Mouse (Mus musculus) ES-E14 (cell line): ENCODE results near the gene Bcl2l10. TPM values are rescaled to one million over a fixed set of nuclear protein-coding genes. Genes with fewer than 3 reads are reported as not detected.

Experiments
- DNase-seq: peaks from one replicate; pipeline ENCODE4 v3.0.0-alpha.2; 2013; ENCODE audit warnings: low read depth, low spot score
- H3K27ac ChIP-seq: 2 replicates; pipeline ENCODE4 v1.5.1; 2012; ENCODE audit warnings: low read depth, mild to moderate bottlenecking, low read length, moderate library complexity, mixed read lengths; ENCODE audit not compliant: poor library complexity, insufficient read depth, severe bottlenecking
- H3K36me3 ChIP-seq: 2 replicates; pipeline ENCODE4 v1.6.1; 2012; ENCODE audit warnings: mild to moderate bottlenecking, low read length, moderate library complexity, mixed read lengths; ENCODE audit not compliant: control insufficient read depth, poor library complexity, insufficient read depth, severe bottlenecking
- H3K4me1 ChIP-seq, 2 experiments: fragments of 150-350 bp in 1 of 2; sonication (generic) in 1 of 2; 2 replicates each; pipeline ENCODE4 v1.6.1; 2012; ENCODE audit warnings: low read length in 2 of 2, mild to moderate bottlenecking in 1 of 2, mixed read lengths in 1 of 2; ENCODE audit not compliant: control insufficient read depth in 2 of 2, insufficient read depth in 2 of 2, poor library complexity in 1 of 2
- H3K4me3 ChIP-seq, 2 experiments: fragments of 150-350 bp in 1 of 2; sonication (generic) in 1 of 2; 2 replicates each; pipeline ENCODE4 v1.5.1; 2012; ENCODE audit warnings: low read length in 2 of 2, low read depth in 1 of 2, mild to moderate bottlenecking in 1 of 2, mixed read lengths in 1 of 2; ENCODE audit not compliant: insufficient read depth in 1 of 2, poor library complexity in 1 of 2, severe bottlenecking in 1 of 2
- H3K9ac ChIP-seq: 2 replicates; pipeline ENCODE4 v1.6.1; 2012; ENCODE audit warnings: low read depth, mild to moderate bottlenecking, low read length, mixed read lengths; ENCODE audit not compliant: poor library complexity, insufficient read depth, severe bottlenecking
- H3K9me3 ChIP-seq: fragments of 150-350 bp; sonication (generic); 2 replicates; pipeline ENCODE4 v1.6.1; 2012; ENCODE audit warnings: low read depth, mild to moderate bottlenecking, low read length; ENCODE audit not compliant: control insufficient read depth, insufficient read depth
- CHD2 ChIP-seq: IDR thresholded peaks from 2 replicates; pipeline ENCODE4 v1.6.1; 2014; ENCODE audit warnings: mild to moderate bottlenecking, low read depth, low read length, inconsistent platforms
- HCFC1 ChIP-seq: IDR thresholded peaks from 2 replicates; pipeline ENCODE4 v1.6.1; 2012; ENCODE audit warnings: low read length, inconsistent platforms, borderline replicate concordance; ENCODE audit not compliant: insufficient read depth
- MAFK ChIP-seq: IDR thresholded peaks from 2 replicates; pipeline ENCODE4 v1.6.1; 2014; ENCODE audit warnings: mild to moderate bottlenecking, low read depth, low read length, inconsistent platforms; ENCODE audit not compliant: insufficient read depth
- ZC3H11A ChIP-seq: IDR thresholded peaks from 2 replicates; pipeline ENCODE4 v1.6.1; 2012; ENCODE audit warnings: low read depth, mild to moderate bottlenecking, inconsistent platforms, low read length, borderline replicate concordance
- ZNF384 ChIP-seq: IDR thresholded peaks from 2 replicates; pipeline ENCODE4 v1.6.1; 2012; ENCODE audit warnings: low read depth, low read length, inconsistent platforms
- in situ Hi-C, 2 experiments: fragments of 600-800 bp; cut with MboI; formaldehyde crosslinking; loops; one replicate each; pipeline ENCODE4 v1.15.1; 2025; ENCODE audit warnings: low sequenced_read_pairs in 2 of 2, inconsistent platforms in 1 of 2; ENCODE audit not compliant: unreplicated experiment in 2 of 2
- total RNA-seq: library from RNA; depleted of rRNA; stranded (reverse); fragments of 300-350 nt; gene quantifications from 2 replicates; pipeline ENCODE4 v1.2.3, GENCODE M21; 2012

Gene Bcl2l10
- total RNA-seq, 1 experiment: 0.71 TPM

- no peaks in the 10 kb centered on the region for H3K9me3 ChIP-seq
- H3K36me3 ChIP-seq: 0 out of 2 replicates have a peak, but pooled peaks cover 1% of the 10 kb centered on the region
- in situ Hi-C loops: no loop called here
- H3K4me3 ChIP-seq: no peak overlapping the region
- H3K9ac ChIP-seq: no peak overlapping the region
- no peaks in the 10 kb centered on the region for H3K4me1 ChIP-seq
- TF ChIP-seq CHD2 (no peak), MAFK (no peak), ZNF384 (no peak), HCFC1 (no peak), ZC3H11A (no peak)
- no peak for DNase-seq
- H3K27ac ChIP-seq: no peak overlapping the region
Measured at GRCm38 (mm10) chr9:75328047-75328446, 19.5 kb upstream of the Bcl2l10 start.

GRCm38 (mm10) chr9:75330821-75331220, 16.7 kb upstream of the Bcl2l10 start:
- Histone ChIP-seq H3K4me3 (no peak overlapping the region), H3K36me3 (peaks cover 8% of the 10 kb centered on the region; the same call in 1 of the 2 replicates), H3K9me3 (no peaks in the 10 kb centered on the region), H3K9ac (no peak overlapping the region), H3K27ac (no peak overlapping the region), H3K4me1 (no peaks in the 10 kb centered on the region)
- no peak for DNase-seq
- in situ Hi-C loops: no loop called here
- TF ChIP-seq MAFK: no peak
- TF ChIP-seq ZNF384: no peak
- TF ChIP-seq ZC3H11A: no peak
- no peak for TF ChIP-seq HCFC1
- no peak for TF ChIP-seq CHD2

- Histone ChIP-seq H3K9ac (no peak overlapping the region), H3K27ac (no peak overlapping the region; the same call in 1 of the 2 replicates), H3K4me3 (no peak overlapping the region), H3K36me3 (peaks cover 12% of the 10 kb centered on the region; the same call in 1 of the 2 replicates), H3K4me1 (no peaks in the 10 kb centered on the region), H3K9me3 (no peaks in the 10 kb centered on the region)
- in situ Hi-C loops: no loop called here
- TF ChIP-seq MAFK: no peak
- no peak for TF ChIP-seq ZC3H11A
- TF ChIP-seq HCFC1: no peak
- no peak for TF ChIP-seq ZNF384
- no peak for TF ChIP-seq CHD2
- no peak for DNase-seq
Measured at GRCm38 (mm10) chr9:75334440-75334839, 13.1 kb upstream of the Bcl2l10 start.

GRCm38 (mm10) chr9:75338016-75338415, 9.5 kb upstream of the Bcl2l10 start:
- Histone ChIP-seq H3K27ac (no peak overlapping the region), H3K9ac (no peak overlapping the region), H3K9me3 (no peaks in the 10 kb centered on the region), H3K4me3 (no peak overlapping the region), H3K4me1 (no peaks in the 10 kb centered on the region), H3K36me3 (peaks cover 11% of the 10 kb centered on the region; the same call in 1 of the 2 replicates)
- in situ Hi-C loops: no loop called here
- TF ChIP-seq ZNF384: no peak
- no peak for TF ChIP-seq MAFK
- no peak for TF ChIP-seq HCFC1
- TF ChIP-seq CHD2: no peak
- TF ChIP-seq ZC3H11A: no peak
- no peak for DNase-seq
